Mouse (Mus musculus) small intestine, adult 2 months (tissue): ENCODE data around the gene Sept1.
A peak's percentile ranks its signal among the peaks of the same experiment; 100 is the strongest.

Source experiments
- CTCF ChIP-seq: fragments of 200-500 bp; IDR thresholded peaks from 2 replicates; pipeline ENCODE4 v1.5.1; 2012; ENCODE audit warnings: low read depth, mild to moderate bottlenecking, control low read depth, inconsistent platforms, low read length, moderate library complexity, mixed read lengths; ENCODE audit not compliant: insufficient replicate concordance, insufficient read length; ENCODE audit errors: extremely low read depth
- POLR2A ChIP-seq: fragments of 200-500 bp; IDR thresholded peaks from 2 replicates; pipeline ENCODE4 v1.6.1; 2012; ENCODE audit warnings: low read depth, mild to moderate bottlenecking, control low read depth, inconsistent platforms, low read length, moderate library complexity

DNA sequence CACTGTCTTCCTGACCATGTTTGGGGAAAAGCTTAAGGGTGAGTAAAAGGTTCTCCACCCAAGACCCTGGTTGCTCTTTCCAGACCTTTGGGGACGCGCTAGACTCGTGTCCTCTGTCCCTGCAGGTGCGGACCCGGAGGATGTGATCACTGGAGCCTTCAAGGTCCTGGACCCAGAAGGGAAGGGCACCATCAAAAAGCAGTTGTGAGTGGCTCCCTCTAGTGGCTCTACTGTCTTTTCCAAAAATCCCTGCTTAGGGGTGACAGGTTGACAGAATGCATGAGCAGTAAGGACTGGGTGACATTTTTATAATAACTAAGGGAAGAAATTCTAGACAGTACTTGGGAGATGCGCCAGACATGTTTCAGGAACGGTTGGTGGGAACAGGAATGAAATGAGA, 19.4 kb downstream of the Sept1 start:
- no peak for TF ChIP-seq POLR2A
- TF ChIP-seq CTCF: peak; percentile 59; the same call in 1 of the 2 replicates
